Mouse (Mus musculus): Measurements from ENCODE around the gene Spag8.

Gene Spag8

GRCm38 (mm10) chr4:43652726-43653125, 668 bp downstream of the Spag8 start:
- WGBS = 86% methylated on average over 4 of the region's 4 CpGs

- 98% methylated on average over 3 of the region's 3 CpGs for WGBS
These were observed 3.6 kb downstream of the Spag8 start for GRCm38 (mm10) chr4:43649783-43650182.

DNA sequence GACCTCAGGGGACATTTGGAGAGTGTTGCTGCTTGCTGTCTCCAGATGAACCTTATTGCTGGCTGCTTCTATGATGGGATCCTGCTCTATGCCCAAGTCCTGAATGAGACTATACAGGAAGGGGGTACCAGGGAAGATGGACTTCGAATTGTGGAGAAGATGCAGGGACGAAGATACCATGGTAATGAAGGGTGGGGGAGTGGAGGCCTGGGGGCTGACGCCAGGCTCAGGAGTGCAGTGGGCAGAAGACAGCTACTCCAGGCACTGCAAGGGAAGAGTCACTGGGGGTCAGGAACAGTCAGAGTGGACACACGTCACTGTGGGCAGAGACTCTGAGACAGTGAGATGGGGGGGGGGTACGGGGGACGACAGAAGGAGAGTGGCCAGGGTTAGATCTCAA, 12.9 kb downstream of the Spag8 start:
- WGBS = 91% methylated on average over 6 of the region's 6 CpGs

DNA sequence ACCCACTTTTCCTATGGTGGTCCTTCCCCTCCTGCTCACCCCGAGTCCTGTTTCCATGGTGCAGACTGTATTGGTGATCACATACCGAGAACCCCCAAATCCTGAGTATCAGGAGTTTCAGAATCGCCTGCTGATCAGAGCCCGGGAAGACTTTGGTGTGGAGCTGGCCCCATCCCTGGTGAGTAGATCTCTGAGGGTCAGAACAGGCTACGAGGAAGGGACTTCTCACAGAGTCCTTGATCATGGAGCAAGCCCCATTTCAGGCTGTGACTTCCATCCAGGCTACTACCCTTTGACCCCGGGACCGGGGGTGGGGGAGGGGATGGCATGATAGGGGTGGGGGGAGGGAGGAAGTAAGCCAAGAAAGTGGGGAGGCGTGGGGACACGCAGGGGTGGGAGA, 13.3 kb downstream of the Spag8 start:
- 80% methylated on average over 9 of the region's 9 CpGs for WGBS

DNA sequence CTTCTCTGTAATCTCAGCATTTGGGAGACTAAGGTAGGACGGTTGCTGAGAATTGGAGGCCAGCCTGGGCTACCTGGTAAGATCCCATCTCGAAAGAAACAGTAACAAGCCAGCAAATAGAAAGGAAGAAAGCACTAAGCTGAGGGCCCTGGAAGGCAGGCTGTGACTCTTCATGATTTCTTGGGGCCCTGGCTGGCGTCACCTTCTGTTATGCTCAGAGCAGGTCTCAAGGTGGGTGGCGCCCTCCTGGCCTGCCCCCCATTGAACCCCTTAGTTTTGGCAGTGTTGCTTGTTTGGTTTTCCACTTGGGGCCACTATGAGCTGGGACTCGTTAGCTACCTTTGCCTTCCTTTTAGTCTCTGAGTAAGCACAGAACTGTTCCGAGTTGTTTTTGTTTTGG, 16.6 kb downstream of the Spag8 start:
- WGBS = 81% methylated on average over 6 of the region's 6 CpGs

DNA sequence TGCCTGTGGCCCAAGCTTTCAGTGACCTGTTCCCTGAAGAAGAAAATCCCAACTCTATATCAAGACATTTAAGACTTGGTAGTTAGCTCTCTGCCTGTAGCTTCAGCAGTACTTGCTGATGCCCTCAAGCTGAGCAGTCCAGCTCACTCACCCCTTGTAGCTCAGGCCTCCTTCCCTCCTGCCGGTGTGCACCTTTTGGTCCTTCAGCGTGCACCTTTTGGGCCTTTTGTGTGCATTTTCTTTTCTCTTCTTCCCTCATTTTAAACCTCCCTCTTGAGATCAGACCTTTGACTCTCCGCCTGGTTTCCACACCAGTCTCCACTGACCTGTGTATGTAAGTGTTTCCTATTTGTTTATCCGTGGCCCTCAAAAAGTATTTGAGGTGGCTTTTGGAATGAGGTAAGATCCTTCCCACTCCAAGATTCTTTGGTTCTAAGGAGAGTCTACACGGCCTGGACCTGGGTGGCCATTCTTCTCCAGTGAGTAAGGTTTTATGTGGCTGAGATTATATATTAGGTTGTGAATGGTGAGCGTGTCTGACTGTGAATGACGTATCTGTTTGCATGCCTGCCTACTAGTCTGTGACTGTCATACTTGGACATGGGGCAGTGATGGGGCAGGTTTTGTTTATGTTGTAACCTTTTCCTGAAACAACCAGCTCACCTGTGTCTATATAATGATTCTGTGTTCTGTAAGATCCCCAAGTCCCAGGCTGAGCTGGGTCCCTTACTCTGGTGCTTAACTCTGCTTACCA, 18.6 kb downstream of the Spag8 start:
- 93% methylated on average over 7 of the region's 7 CpGs for WGBS

GRCm38 (mm10) chr4:43633736-43634135, 19.7 kb downstream of the Spag8 start:
- 91% methylated on average over 2 of the region's 2 CpGs for WGBS

- 90% methylated on average over 8 of the region's 8 CpGs for WGBS
These were observed 20.1 kb downstream of the Spag8 start for GRCm38 (mm10) chr4:43633296-43633695.

GRCm38 (mm10) chr4:43631956-43632920, 21.2 kb downstream of the Spag8 start:
- 59% methylated on average over 42 of the region's 42 CpGs for WGBS

GRCm38 (mm10) chr4:43631046-43631955, 22.1 kb downstream of the Spag8 start, which contains the start of gene Npr2:
Gene Npr2, plus strand, starts transcription at chr4:43631935.
- WGBS = 3% methylated on average over 43 of the region's 70 CpGs

- WGBS = 32% methylated on average over 5 of the region's 5 CpGs
These were observed 22.7 kb downstream of the Spag8 start for GRCm38 (mm10) chr4:43630671-43631045.

DNA sequence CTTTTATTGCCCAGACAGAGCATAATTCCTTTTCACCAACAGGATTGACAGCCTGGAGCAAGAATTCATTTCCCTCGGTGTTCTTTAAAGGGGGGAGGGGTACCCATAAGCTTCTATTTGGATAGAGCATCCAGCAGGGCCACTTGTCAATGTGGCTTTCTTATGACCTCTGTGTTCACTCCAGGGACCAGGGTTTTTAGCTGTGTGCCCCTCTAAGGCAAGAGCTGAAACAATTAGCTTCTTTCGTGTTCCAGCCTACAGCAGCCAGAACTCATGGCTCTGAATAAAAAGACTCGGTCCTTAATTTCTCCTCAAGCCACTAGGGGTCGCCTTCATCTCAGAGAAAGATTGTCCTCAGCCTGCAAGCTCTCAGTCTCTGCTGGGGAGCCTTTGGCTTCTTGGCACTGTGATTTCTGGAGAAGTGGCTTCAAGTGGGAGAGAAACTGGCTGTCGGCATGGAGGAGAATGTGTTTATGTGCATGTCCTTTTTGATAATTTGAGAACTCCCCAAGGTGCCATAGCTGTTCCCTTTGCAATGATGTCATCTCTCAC, 23.3 kb downstream of the Spag8 start:
- WGBS = 2% methylated on average over 5 of the region's 5 CpGs

DNA sequence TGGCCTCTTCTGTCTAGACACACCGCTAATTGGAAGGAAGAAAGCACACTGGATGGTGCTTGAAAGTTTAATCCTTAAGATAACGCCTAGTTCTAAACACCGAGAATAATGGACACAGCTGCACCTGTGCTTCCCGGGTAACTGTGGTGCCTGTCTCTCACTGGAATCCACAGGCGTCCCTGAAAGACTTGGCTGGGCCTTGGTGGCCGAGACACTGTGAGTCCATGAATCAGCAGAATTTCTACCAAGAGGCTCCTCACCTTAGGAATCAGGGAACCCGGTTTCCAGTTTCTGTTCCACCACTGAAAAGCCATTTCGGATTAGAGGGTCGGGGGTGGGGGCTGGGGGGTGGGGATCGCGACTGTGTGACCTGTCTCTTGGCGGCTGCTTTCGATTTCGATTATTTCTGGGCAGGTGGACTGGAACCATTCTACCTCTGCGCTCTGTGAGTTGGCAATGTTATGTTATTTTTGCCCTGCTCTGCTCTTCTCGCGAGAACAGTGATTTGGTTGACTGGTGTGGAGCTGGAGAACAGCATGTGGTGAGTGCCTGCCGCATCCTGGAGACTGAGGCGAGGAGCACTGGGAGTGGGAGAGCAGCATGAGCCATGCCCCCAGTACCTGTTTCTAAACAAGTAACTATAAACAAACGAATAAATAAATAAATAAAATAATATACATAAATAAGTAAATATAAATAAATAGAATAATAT, 24.1 kb downstream of the Spag8 start:
- 37% methylated on average over 20 of the region's 20 CpGs for WGBS

DNA sequence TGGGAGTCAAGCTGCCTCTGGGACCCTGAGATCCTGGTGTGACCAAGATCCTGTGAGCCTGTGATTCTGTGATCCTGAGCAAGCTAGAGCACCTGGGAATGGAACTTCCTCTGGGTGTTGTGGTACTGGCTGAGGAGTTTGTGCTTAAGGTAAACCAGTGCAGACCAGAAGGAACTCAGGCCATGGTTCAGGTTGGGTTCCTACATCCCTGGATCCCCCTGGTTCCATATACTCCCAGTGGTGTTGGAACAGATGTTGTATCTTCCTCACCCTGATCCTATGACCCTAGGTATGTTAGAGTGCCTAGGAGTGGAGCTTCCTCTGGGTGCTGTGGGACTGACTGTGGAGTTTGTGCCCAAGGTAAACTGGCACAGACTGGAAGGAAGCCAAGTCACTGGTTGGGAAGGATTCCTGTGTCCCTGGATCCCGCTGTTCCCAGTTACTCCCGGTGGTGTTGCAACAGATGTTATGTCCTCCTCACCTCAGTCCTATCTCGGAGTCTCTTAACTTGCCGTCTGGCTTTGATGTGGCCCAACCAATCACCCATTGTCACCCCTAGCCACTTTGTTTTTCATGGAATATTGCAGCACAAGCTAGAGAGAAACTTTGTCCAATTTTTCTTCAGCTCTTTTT, 33.1 kb downstream of the Spag8 start:
- 82% methylated on average over 4 of the region's 4 CpGs for WGBS

DNA sequence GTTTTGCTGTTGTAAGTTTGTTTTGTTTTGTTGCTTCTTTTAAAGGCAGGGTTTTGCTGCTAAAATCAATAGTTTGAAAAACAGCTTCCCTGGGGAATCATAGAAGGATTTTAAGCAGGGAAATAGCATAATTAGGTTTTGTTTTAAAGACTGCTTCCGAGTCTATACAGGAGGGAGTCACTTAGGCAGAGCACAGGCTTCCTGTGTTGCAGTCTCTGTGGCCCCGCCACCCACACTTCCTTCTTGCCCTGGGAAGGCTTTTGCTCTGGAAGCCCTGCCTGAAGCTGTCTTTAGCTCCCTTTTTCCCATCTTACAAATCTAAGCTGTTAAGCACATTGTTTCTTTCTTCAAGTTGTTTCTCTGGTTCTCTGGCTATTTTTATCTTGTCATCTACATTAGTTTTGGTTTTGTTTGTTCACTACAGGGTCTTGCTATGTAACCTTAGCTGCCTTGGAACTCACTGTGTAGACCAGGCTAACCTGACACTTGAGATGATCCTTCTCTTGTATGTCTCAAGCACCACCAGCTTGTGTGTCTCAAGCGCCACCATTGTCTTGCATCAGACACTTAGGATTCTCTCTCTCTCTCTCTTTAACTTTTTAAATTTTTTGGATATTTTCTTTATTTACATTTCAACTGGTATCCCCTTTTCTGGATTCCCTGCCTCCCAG, 40.2 kb downstream of the Spag8 start:
- 54% methylated on average over 3 of the region's 3 CpGs for WGBS

DNA sequence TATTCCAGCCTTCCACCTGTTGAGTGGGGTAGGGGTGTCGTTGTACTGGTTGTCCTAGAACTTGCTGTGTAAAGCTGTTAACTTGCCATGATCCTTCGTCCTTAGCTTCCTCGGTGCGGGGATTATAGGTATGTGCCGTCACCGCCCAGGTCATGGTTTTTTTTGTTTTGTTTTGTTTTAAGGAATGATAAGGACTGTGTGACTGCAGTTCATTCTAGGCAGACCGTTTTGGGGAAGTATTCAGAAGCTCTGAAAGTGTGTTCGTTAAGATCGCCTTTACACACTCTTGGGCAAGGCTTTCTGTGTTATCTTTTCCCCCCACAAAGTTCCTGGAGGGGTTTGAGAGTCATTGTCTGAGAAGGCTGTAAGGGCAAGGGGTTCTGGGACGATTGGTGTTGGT, 40.9 kb downstream of the Spag8 start:
- WGBS = 63% methylated on average over 10 of the region's 10 CpGs

DNA sequence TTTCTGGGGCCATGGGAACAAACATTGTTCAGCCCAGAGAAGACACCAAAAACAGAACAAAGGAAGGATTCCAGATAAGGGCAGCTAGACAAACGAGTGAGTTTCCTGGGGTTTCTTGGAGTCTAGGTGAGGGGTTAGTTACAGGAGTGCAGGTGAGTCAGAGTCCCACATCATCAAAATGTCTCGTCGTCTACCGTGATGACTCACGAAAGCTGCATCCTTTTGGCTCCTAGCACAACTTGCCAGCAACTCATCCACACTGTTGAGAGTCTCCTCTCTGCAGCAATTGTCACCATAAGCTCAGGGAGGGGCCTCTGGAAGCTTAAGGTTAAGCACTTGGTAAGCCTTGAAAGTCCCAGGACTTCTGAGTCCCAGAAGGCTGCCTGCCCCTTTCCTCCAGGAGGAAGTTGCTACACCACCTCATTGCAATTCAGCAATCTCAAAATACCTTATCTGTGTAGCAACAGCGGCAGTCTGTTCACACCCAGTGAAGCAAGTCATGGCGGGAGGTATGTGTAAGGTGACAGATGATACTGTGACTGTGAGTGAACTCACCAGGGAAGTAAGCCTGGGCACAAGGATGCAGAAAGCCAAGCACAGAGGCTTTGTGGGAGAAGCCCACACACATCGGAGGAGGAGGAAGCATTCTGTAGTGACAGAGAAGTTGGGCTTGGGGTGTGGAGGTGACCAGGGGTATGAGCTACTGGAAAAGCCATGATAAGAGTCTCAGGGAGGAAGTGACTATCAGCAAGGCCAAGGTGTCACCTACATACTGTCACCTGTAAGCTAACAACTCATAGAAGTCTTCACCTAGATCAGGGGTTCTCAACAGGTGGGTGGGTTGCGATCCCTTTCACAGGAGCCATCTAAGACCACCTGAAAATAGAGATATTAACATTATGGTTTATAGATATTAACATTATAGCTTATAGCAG, 48.4 kb downstream of the Spag8 start:
- WGBS = 64% methylated on average over 9 of the region's 9 CpGs

DNA sequence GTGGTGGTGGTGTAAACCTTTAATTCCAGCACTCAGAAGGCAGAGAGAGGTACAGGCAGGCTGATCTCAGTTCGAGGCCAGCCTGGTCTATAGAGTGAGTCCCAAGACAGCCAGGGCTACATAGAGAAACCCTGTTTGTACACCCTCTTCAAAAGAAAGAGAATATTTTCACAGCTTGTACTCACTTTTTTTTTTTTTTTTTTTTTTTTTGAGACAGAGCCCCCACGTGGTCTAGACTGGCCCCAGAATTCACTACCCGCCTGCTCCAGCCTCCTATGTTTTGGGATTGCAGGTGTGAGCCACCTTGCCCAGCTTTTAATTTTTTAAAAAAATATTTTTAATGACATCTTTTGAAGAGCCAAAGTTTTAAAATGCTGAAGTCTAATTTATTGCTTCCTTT, 49.3 kb downstream of the Spag8 start:
- WGBS = 65% methylated on average over 3 of the region's 3 CpGs
